Mouse (Mus musculus): Measurements from ENCODE around the gene H2-T3.

GRCm38 (mm10) chr17:36224451-36224850 is 34.4 kb upstream of the H2-T3 start:
- TF ChIP-seq CTCF (IDR thresholded peaks at IDR 0.05; ENCODE audit: low read depth, low read length), result no peak
- no peak for TF ChIP-seq EP300 (IDR thresholded peaks at IDR 0.05; ENCODE audit: insufficient read depth, low read depth, low read length)

Data from ES-Bruce4 (cell line).